Mouse (Mus musculus): ENCODE data around the gene Itpr1.

DNA sequence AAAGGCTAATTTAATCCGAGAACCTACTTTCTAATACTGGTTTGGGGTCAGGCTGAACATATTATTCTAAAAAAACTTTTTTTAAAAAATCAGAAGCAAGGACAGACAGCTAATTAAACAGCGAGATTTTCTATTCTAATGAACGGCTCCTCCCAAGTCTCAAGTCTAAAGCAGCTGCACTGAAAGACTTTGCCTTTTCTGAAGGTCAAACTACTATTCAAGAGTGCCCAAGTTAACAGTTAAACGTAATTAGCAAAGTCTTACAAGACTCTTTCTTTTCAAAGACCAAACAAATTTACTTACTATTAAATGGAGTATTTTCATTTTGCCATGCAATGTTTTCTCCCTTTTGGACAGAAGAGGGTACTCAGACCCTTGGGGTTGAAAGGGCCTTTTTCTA, 6.8 kb upstream of the Itpr1 start:
- TF ChIP-seq CTCF (IDR thresholded peaks at IDR 0.05; ENCODE audit: low read depth, low read length), result no peak
- no peak for TF ChIP-seq POLR2A (IDR thresholded peaks at IDR 0.05; ENCODE audit: extremely low read depth, insufficient read depth, low read length)
